25 mouse cellular contexts compared by ENCODE assay signal in genomic region chrX:70261360-70261759, GRCm38 (mm10).
DNase-seq lines count a peak whose midpoint lies in the region; ATAC-seq and TF ChIP-seq lines count a peak whose summit lies in the region.
"Had no signal": no experiment of that assay in that cellular context is flagged by ENCODE, and none has a peak within 500 bp of the region (broad histone marks: within the 10 kb centered on the region; RNA-seq: fewer than 3 reads in every experiment).

No protein-coding gene starts in this region.

- H3K4me1 ChIP-seq in heart, embryonic 12.5 days (replicated peaks): no peaks in the 10 kb centered on the region
- H3K4me1 ChIP-seq in heart, postnatal 0 days (ENCODE audit: control insufficient read depth, insufficient read depth): no peaks in the 10 kb centered on the region
- H3K4me1 ChIP-seq: embryonic facial prominence, embryonic 10.5 days; embryonic facial prominence, embryonic 13.5 days; forebrain, embryonic 12.5 days; forebrain, embryonic 15.5 days; hindbrain, embryonic 12.5 days; hindbrain, embryonic 15.5 days had no signal

- no peaks in the 10 kb centered on the region for H3K9me3 ChIP-seq in heart, embryonic 12.5 days (replicated peaks)
- H3K9me3 ChIP-seq in heart, postnatal 0 days (replicated peaks; ENCODE audit: control insufficient read depth, low read length): no peaks in the 10 kb centered on the region
- H3K9me3 ChIP-seq: embryonic facial prominence, embryonic 10.5 days; embryonic facial prominence, embryonic 13.5 days; forebrain, embryonic 12.5 days; forebrain, embryonic 15.5 days; hindbrain, embryonic 12.5 days; hindbrain, embryonic 15.5 days had no signal

- no peak for ATAC-seq in heart, embryonic 12.5 days (ENCODE audit: insufficient number of reproducible peaks, low FRiP score)
- peak; percentile 63; the same call in 1 of the 2 replicates for ATAC-seq in heart, postnatal 0 days (ENCODE audit: insufficient read depth, low read depth)
- ATAC-seq: CD4-positive, CD25-positive, alpha-beta regulatory T cell, adult 4 months; forebrain, embryonic 15.5 days; intestine, postnatal 0 days had no signal

- H3K4me3 ChIP-seq in heart, embryonic 12.5 days: no peak overlapping the region
- no peak overlapping the region for H3K4me3 ChIP-seq in heart, postnatal 0 days (ENCODE audit: low read depth, low read length)
- H3K4me3 ChIP-seq: embryonic facial prominence, embryonic 10.5 days; embryonic facial prominence, embryonic 13.5 days; erythroblast, embryonic 14.5 days; forebrain, embryonic 12.5 days; forebrain, embryonic 15.5 days; hindbrain, embryonic 12.5 days; hindbrain, embryonic 15.5 days had no signal

- no peak for TF ChIP-seq EP300 in heart, postnatal 0 days (IDR thresholded peaks at IDR 0.05; ENCODE audit: low read depth)

- H3K27me3 ChIP-seq in heart, embryonic 12.5 days (replicated peaks): no peaks in the 10 kb centered on the region
- H3K27me3 ChIP-seq in heart, postnatal 0 days (ENCODE audit: control insufficient read depth, insufficient read depth, low read length): no peaks in the 10 kb centered on the region
- H3K27me3 ChIP-seq: embryonic facial prominence, embryonic 13.5 days; forebrain, embryonic 12.5 days; forebrain, embryonic 15.5 days; hindbrain, embryonic 12.5 days; hindbrain, embryonic 15.5 days had no signal

- no peaks in the 10 kb centered on the region for H3K36me3 ChIP-seq in heart, embryonic 12.5 days
- no peaks in the 10 kb centered on the region for H3K36me3 ChIP-seq in heart, postnatal 0 days (replicated peaks; ENCODE audit: control insufficient read depth, insufficient read depth, low read length)
- H3K36me3 ChIP-seq: embryonic facial prominence, embryonic 10.5 days; embryonic facial prominence, embryonic 13.5 days; forebrain, embryonic 12.5 days; forebrain, embryonic 15.5 days; hindbrain, embryonic 12.5 days; hindbrain, embryonic 15.5 days had no signal

- peak; percentile 0 for DNase-seq in heart, adult 8-10 months (ENCODE audit: low spot score)
- peak; percentile 6 for DNase-seq in heart, postnatal 0 days (ENCODE audit: low spot score)
- DNase-seq in heart, postnatal 25 days (ENCODE audit: low spot score): no peak
- DNase-seq in lung, postnatal 36 days: peak; percentile 7
- DNase-seq in lung, postnatal 14 days: no peak
- DNase-seq in adrenal gland, adult (ENCODE audit: inconsistent age in 2 of 2, low spot score in 1 of 2): no peak
- DNase-seq: adrenal gland, adult 8-10 months; adrenal gland, postnatal 25 days; cerebellum, adult 11-12 months; cerebellum, adult 8-10 months; cerebellum, postnatal 10 days; cerebellum, postnatal 36 days; embryo, embryonic 11 days; gastrocnemius, postnatal 25 days; kidney, adult 9 months had no signal

- H3K4me2 ChIP-seq in heart, embryonic 12.5 days: no peak overlapping the region
- H3K4me2 ChIP-seq in heart, postnatal 0 days (ENCODE audit: low read depth, low read length): no peak overlapping the region
- H3K4me2 ChIP-seq: embryonic facial prominence, embryonic 13.5 days; forebrain, embryonic 12.5 days; forebrain, embryonic 15.5 days; hindbrain, embryonic 12.5 days; hindbrain, embryonic 15.5 days had no signal

- intact Hi-C loops in heart, postnatal 25 days (cut with DNase I): no loop called here

- TF ChIP-seq CTCF in heart, postnatal 0 days (IDR thresholded peaks at IDR 0.05; ENCODE audit: low read depth): no peak

- H3K9ac ChIP-seq in heart, embryonic 12.5 days: no peak overlapping the region
- no peak overlapping the region for H3K9ac ChIP-seq in heart, postnatal 0 days (replicated peaks; ENCODE audit: low read depth, low read length)
- H3K9ac ChIP-seq: embryonic facial prominence, embryonic 13.5 days; forebrain, embryonic 12.5 days; forebrain, embryonic 15.5 days; hindbrain, embryonic 12.5 days; hindbrain, embryonic 15.5 days had no signal

- no peak overlapping the region for H3K27ac ChIP-seq in heart, embryonic 12.5 days (ENCODE audit: poor library complexity, severe bottlenecking)
- H3K27ac ChIP-seq in heart, postnatal 0 days (ENCODE audit: low read depth): no peak overlapping the region
- H3K27ac ChIP-seq: embryonic facial prominence, embryonic 10.5 days; embryonic facial prominence, embryonic 13.5 days; forebrain, embryonic 12.5 days; forebrain, embryonic 15.5 days; hindbrain, embryonic 12.5 days; hindbrain, embryonic 15.5 days had no signal

- WGBS in heart, embryonic 12.5 days: 54% methylated on average over 1 of the region's 1 CpGs
- WGBS in heart, postnatal 0 days: 53% methylated on average over 1 of the region's 1 CpGs

Comparison
In these comparisons a context has a peak if more than half of its experiments do, and no peak if none do; other contexts are left out.
1. DNase-seq: peak in heart, adult 8-10 months (single experiment), heart, postnatal 0 days (single experiment) and lung, postnatal 36 days (single experiment); none in heart, postnatal 25 days (single experiment), lung, postnatal 14 days (single experiment) and adrenal gland, adult (0 of 2).